Mouse (Mus musculus) liver, postnatal 0 days (tissue): ENCODE data around the gene Tmem214.

Source experiments
- CTCF ChIP-seq: sonication (generic); IDR thresholded peaks from 2 replicates; pipeline ENCODE4 v1.5.1; 2016; ENCODE audit warnings: antibody characterized with exemption, low read depth
- EP300 ChIP-seq: IDR thresholded peaks from 2 replicates; pipeline ENCODE4 v1.6.1; 2016; ENCODE audit warnings: antibody characterized with exemption, low read depth, mild to moderate bottlenecking

GRCm38 (mm10) chr5:30869405-30870130 lies 1.8 kb downstream of the Tmem214 start:
- TF ChIP-seq CTCF (no peak), EP300 (no peak)
